Mouse (Mus musculus) CD4-positive, CD25-positive, alpha-beta regulatory T cell, adult 2 months (primary cell): ENCODE results near the gene Msi1.

Experiments used
- DNase-seq: peaks from one replicate; pipeline ENCODE4 v3.0.0-alpha.2; 2012; ENCODE audit warnings: low read depth, low spot score

Gene Msi1

GRCm38 (mm10) chr5:115429359-115430186 is at the start of gene Msi1:
Gene Msi1, plus strand, starts transcription at chr5:115429599.
- DNase-seq = no peak

- no peak for DNase-seq
These were observed 37.5 kb upstream of the Msi1 start for GRCm38 (mm10) chr5:115391935-115392334.

- DNase-seq = no peak
These were observed 36.4 kb upstream of the Msi1 start for GRCm38 (mm10) chr5:115392969-115393368.

- DNase-seq = no peak
These were observed 35.2 kb upstream of the Msi1 start for GRCm38 (mm10) chr5:115394223-115394622.

- no peak for DNase-seq
These were observed 34.6 kb upstream of the Msi1 start for GRCm38 (mm10) chr5:115394836-115395235.

GRCm38 (mm10) chr5:115396654-115397053 is 32.7 kb upstream of the Msi1 start:
- no peak for DNase-seq

- DNase-seq = no peak
These were observed 31.3 kb upstream of the Msi1 start for GRCm38 (mm10) chr5:115397839-115398780.

- DNase-seq = no peak
These were observed 27.3 kb upstream of the Msi1 start for GRCm38 (mm10) chr5:115402063-115402462.

GRCm38 (mm10) chr5:115403436-115404140 is 25.8 kb upstream of the Msi1 start:
- no peak for DNase-seq

- no peak for DNase-seq
These were observed 25.1 kb upstream of the Msi1 start for GRCm38 (mm10) chr5:115404241-115404794.

- no peak for DNase-seq
These were observed 24.2 kb upstream of the Msi1 start for GRCm38 (mm10) chr5:115405205-115405604.

GRCm38 (mm10) chr5:115408110-115408509 is 21.3 kb upstream of the Msi1 start:
- no peak for DNase-seq

- DNase-seq = no peak
These were observed 14.0 kb upstream of the Msi1 start for GRCm38 (mm10) chr5:115415111-115416085.

- DNase-seq = no peak
These were observed 504 bp upstream of the Msi1 start for GRCm38 (mm10) chr5:115428831-115429358.

GRCm38 (mm10) chr5:115430187-115430960 is 975 bp downstream of the Msi1 start:
- no peak for DNase-seq

GRCm38 (mm10) chr5:115431061-115431897 is 1.9 kb downstream of the Msi1 start:
- DNase-seq = no peak

- DNase-seq = no peak
These were observed 2.5 kb downstream of the Msi1 start for GRCm38 (mm10) chr5:115431898-115432259.

- no peak for DNase-seq
These were observed 3.0 kb downstream of the Msi1 start for GRCm38 (mm10) chr5:115432395-115432794.
